Mouse (Mus musculus): Measurements from ENCODE around the gene Erlec1.

- TF ChIP-seq CTCF (IDR thresholded peaks at IDR 0.05; ENCODE audit: extremely low read depth, insufficient read depth, insufficient read length, insufficient replicate concordance) = no peak
- TF ChIP-seq POLR2A (IDR thresholded peaks at IDR 0.05; ENCODE audit: low read depth, low read length) = no peak
Measured at GRCm38 (mm10) chr11:31000028-31000427, 45.9 kb upstream of the Erlec1 start.

All from spleen, adult 2 months (tissue).